Mouse (Mus musculus): ENCODE measurements around the gene Ewsr1.

DNA sequence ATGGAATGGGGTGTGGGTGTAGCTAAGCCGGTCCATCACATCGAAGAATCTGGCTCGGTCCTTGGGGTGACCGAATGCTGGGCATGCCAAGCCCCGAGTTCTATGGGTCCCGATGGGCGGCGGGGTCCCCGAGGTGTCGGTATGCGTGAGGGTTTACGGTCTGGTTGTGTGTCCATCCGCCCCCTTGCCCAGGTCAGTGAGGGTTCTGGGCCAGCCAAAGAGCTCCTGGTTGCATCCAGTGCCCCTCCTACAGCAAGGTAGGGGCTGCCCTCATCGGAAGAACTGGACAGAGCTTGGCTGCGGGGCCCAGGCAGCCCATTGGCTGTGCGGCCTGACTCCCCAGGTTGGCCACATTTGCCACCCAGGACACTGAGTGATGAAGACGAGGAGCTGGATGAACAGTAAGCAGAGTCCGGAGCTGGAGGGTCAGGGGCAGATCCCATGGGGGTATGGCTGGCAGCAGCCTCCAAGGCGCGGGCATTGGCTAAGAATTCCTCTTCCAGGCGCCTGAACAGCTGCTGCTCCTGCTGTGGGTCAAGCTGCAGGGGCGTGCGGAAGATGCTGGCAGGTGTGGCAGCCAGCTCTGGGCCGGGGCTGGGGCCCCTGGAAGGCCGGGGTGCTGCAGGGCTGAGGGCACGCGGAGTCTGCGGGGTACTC lies 38.2 kb downstream of the Ewsr1 start:
- TF ChIP-seq CTCF (IDR thresholded peaks at IDR 0.05; ENCODE audit: low read depth) (no peak), EP300 (optimal IDR thresholded peaks at IDR 0.05) (no peak)

All from stomach, postnatal 0 days (tissue).